Mouse (Mus musculus) adrenal gland, postnatal 14 days (tissue): ENCODE measurements at regions not wholly inside any gene's neighbourhood (a gene's known extent, or its start where the extent isn't known, plus 50 kb on each side); places are given as distances from the start of the nearest gene placed in this dataset.

Source experiments
- DNase-seq: peaks from one replicate; pipeline ENCODE4 v3.0.0; 2021; ENCODE audit warnings: mixed read lengths

DNA sequence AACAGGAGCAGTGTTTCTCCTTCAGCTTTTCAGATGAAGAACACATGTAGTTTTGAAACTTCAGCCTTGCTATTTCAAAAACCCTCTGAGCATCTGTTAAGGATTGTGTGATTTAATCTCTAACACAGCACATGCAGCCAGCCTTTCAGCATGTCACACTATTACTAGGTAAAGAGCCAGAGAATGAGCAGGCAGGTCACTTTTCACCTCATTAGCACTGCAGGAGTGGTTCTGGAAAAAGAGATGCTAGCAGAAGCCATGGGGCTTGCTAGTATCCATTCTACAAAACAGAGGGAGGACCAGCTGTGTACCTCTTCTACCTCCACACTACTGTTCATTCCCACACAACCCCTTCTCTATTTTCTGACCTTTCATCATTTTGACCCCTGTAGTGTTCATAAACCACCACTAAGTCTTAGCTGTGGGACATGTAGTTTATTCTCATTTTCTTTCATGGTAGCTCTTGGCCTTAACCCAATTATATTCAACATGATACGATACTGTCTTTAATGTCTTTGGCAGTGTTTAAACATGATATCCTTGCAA lies 535.1 kb upstream of the Alcam start:
- DNase-seq, result no peak

DNA sequence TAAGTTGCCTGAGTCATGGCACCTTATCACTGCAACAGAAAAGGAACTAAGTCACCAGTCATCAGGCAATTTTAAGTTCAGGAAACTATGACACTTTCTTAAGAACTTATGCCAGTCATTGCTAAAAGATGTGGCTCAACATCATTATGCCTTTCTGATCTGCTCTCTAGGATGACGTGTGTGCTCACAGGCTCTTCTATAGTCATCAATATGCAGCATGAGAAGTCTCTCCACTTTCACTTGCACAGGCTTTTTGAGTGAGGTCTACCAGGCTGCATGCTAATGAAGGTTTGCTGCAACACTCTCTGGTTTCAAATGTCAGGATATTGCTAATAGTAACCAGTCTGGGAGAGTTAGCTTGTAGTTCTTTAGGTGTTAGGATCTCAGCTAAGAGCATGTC lies 530.5 kb upstream of the Alcam start:
- no peak for DNase-seq

DNA sequence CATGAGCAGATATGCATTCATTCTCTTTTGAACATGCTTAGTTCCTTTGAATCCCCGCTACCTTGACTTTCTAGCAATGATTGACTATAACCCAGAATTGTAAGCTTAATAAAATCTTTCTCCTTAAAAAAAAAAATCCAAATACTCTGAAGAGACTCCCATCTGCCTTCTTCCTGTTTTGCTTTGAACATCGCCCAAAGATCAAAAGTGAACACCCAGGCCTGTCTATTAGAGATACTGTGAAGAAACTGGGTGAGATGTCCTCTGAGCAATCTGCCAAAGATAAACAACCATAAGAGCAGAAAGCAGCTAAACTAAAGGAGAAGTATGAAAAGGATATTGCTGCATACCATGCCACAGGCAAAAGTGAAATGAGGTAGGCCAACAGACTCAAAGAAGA lies 527.1 kb upstream of the Alcam start:
- no peak for DNase-seq

DNA sequence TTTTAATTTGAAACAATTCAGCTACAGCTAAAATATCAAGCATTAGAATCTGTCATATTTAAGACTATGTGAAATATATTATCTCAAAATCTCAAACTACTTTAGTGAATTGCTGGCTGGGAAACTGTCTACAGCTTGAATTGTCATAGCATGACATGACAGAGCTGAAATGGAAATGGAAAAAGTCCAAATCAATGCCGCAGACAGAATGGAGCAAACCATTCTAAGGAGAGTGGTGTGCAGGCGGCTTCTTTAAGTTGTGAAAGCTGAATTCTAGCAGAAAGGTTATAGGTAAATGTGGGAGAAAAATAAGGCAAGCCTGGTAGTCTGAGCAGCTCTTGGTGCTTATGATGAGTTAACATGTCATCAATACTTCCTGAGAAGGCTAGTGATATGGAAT lies 518.9 kb upstream of the Alcam start:
- no peak for DNase-seq

DNA sequence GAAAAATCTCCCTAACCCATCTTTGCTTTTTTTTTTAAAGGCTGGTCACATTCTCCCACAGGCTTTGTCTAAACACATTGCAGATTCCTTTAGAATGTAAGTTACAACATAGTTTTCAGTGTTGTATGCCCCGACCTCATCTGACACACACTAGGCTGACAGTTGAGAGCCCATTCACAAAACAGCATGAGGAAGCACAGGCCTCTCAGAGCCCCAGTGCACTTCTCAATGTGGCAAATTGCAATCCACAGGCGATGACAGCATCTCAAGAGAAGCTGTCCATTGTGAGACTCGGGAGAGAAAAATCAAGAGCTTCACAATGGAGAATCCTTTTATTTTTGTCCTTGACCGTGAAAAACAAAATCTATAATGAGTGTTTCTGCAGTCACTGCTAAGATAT lies 493.8 kb upstream of the Alcam start:
- DNase-seq, result no peak

DNA sequence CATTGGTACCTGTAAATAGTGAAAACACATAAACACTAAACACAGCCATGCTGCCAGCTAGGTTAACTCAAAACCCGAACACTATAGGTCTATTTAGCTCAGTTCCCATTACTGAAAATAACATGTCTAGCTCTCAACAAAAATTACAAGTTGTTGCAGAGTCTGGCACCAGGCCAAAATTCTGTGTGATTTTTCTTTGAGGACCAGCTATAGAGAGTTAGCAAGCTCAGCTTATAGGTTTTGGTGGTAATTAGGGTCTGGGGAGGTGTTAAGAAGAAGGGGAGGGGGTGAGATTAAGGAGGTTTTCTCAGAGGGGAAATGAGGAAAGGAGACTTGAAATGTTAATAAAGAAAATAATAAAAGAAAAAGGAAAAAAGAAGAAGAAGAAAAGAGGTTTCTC lies 480.9 kb upstream of the Alcam start:
- no peak for DNase-seq

DNA sequence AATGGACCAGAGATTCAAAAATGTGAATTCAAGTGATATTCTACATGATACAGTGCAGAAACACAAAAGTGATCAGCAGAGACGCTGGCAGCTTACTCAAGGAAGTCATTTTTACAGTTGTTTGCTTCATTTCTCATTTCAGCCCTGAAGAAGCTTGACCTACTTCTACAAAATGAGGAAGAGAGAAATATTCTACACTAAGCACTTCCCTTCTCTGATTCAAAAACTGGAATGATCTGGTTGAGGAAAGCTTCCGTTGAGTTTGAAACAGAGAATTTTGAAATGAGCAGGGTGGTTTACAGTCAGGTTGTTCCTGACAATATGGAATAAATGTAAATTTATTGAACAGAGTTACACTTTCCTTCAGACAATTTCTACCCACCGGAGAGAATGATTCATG lies 478.1 kb upstream of the Alcam start:
- DNase-seq, result no peak

DNA sequence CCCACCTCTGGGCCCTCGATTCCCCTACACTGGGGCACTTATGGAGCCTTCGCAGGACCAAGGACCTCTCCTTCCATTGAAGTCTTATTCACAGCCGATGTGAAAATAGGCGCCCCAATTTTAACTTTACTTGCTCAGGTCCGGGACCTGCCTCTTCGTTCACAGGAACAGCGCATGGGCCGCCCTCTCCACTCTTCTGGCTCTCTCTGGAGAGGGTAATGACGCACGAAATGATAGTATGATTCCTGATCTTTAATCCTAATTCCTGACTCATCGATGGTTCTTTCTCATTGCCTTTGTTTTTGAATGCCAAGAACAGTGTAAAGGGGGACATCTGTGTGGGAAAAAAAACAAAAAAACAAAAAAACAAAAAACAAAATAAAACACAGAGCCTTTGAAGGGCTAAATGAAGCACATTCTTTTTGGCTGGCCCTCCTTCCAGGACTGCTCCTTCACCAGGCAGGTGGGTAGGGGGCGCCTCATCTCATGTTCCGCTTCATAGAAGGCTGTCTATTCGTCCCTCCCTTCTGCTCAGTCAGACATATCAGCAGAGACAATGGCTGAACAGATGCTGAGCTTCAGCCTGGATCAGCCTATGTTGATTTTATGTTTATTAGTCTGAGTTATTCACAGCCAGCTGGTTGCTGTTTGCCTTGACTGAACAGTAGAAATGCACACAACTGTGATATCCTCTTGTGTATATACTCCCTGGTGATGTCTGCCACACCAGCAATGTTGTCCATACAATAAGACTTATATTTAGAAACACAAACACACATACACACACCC lies 438.8 kb upstream of the Alcam start:
- DNase-seq, result no peak

DNA sequence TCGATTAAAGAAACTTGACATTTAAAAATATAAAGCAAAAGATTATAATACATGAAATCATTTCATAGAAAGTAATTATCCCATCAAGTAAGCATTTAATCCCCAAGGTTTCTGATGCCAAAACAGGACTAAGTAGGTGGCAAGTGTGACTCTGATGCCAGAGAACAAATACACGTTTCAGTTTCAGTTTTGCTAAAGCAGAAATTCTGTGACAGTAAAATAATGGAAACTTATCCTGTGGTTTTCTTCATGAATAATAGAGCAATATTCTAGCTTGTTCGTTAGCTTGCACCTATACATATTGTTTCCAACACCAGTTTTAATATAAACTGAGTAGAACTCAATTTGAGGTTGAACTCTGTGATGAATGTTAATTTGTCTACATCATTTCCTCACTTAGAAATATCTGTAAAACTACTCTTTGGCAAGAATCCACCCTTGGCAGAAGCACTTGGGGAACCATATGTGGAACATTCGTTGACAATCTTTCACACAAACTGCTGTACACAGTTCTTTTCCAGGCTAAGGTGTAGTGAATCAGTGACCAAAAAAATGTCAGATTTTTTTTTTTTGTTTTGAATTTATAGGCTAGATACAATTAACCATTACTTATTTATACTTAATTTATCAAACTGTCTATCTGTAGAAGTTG lies 425.7 kb upstream of the Alcam start:
- no peak for DNase-seq

DNA sequence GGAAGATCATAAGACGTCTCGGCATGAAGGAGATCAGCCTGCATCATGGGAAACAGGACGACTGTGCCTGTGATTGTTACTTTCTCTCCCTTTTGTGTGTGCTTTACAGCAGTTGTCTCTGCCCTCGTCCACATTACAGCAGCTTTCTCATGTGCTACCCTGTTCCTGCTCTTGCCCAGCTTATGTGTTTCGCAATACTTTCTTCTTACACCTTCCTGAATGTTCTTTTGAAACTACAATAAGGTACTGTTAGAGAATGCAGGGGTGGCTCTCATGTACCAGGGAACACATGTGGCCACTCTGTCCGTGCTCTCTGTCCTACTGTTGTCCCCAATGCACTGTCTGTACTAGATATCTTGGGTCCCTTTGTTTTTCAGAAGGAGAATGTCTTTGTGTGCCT lies 414.0 kb upstream of the Alcam start:
- no peak for DNase-seq

DNA sequence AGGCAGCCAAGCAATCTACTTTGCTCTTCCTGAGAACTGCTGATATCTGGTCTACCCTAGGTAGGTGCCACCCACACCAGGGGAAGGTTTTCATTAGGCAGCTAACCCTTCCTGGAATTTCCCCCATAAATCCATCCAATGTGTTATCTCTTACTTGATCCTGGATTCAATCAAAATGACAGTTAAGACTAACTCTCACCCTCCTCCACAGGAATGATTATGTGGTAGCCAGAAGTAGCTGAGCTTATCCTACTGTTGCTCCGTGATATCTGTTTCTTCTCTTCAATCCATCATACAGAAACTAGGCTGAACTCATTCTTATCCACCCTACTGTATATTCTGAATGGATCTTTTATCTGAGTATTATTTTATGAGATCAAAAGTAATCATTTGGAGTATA lies 409.7 kb upstream of the Alcam start:
- DNase-seq, result no peak

DNA sequence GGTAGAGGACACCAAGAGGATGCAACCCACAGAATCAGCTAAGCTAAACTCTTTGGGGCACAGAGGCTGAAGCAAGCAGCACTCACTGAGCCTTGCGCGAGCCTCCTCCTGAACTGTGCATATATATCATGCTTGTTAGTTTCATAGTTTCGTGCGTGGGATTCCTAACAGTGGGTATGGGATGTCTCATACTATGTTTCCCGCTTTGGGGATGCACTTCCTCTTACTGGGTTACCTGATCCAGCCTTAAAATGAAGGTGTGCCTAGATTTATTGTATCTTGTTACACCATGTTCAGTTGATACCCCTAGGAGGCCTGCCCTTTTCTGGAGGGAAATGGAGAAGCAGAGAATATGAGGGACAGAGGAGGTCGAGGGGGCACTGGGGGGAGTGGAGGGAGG lies 407.4 kb upstream of the Alcam start:
- no peak for DNase-seq

DNA sequence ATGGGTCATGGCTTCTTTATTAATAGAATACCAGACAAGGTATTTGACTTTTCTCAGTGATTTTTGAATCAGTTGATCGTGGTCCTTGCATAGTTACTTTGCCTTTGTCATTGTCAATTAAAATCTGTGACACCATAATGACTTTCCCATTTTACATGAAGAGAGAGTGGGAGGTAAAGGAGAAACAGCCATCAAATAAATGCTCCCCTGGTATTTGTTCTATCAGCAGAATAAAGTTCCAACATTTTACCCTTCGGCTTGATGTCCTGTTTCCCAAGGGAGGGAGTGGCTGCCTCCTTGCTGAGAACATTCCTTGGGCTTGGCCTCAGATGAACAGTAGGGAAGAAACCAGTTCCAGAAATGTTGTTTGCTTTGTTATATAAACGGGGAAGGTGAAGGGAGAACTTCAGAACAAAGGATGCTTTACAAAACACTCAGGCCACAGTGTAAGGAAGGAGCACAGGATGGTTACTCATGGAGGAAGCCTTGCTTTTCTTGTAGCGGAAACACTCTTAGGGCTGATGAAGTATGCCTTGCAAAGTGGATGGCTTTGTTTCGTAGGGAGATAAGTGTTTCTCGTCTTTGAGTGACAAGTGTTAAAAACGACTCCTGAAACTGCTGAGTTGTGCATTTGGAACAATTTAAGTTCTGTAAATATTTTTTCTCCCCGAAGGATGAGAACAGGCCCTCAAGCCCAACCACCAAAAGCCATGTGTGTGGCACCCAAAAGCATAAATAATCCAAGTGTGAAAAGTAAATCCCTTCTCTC lies 404.8 kb upstream of the Alcam start:
- DNase-seq, result no peak

DNA sequence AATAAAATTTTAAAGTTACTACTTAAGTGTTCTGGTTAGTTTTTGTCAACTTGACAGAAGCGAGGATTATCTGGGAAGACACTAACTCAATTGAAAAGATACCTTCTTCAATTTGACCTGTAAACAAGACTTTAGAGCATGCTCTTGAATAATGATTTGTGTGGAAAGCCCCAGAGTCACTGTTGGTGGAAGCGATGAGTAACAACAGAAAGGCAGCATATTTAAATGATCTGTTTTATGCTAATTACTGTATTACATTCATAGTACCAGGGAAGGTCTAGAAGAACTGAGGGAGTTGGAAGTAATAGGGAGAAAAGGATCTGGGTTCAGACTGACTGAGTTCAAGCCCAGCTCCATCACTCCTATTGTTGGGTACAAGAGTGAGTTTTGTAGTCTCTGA lies 397.3 kb upstream of the Alcam start:
- no peak for DNase-seq

DNA sequence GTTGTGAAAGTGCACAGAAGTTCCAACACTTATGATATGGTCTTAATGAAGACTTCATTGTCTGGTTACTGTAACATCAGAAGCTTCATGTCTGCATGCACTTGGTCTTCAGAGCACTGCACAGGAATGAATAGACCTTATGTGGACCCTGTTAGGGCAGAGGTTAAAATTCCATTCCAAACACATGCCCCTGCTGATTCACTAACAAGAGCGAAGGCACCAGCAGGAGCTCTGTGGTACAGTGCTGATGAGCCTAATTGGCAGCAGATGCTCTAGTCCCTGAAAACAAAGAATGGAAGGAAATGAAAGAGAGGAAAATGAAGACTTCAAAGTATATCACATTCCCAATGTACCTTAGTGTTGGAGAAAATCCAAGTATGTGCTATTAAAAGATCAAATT lies 365.1 kb upstream of the Alcam start:
- no peak for DNase-seq

DNA sequence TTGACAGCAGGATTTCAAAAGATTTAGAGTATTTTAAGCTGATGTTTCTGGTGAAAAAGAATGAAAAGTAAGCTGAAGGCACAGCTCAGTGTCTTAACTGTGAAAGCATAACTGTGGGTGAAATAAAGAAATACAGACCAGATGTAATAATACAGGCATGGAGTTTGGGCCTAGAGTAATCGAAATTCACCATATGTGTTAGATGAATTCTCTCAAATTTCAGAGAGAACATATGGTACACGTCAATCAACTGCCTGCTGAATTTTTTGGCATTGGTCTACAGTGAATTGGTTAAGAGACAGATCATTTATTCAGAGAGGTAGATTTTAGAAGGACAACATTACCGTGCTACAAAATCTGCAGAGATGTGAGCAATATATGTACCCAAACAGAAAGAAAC lies 357.3 kb upstream of the Alcam start:
- no peak for DNase-seq

DNA sequence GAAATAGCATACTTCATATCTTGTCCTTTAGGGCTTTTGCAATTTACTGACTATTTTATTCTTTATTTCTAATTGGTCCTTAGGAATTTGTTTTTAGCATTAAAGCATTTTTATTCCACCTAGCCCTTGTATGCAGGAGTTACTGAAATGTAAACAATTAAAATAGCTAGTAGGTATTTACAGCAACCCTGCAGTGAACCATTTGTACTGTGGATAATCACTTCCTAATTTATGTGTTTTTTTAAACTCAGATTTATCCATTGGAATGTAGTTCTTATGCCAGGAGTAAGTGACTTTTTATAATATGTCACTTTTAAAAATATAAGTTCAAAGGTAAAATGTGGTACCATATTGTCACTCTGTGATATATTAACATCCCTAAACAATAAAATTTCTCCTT lies 350.5 kb upstream of the Alcam start:
- no peak for DNase-seq

DNA sequence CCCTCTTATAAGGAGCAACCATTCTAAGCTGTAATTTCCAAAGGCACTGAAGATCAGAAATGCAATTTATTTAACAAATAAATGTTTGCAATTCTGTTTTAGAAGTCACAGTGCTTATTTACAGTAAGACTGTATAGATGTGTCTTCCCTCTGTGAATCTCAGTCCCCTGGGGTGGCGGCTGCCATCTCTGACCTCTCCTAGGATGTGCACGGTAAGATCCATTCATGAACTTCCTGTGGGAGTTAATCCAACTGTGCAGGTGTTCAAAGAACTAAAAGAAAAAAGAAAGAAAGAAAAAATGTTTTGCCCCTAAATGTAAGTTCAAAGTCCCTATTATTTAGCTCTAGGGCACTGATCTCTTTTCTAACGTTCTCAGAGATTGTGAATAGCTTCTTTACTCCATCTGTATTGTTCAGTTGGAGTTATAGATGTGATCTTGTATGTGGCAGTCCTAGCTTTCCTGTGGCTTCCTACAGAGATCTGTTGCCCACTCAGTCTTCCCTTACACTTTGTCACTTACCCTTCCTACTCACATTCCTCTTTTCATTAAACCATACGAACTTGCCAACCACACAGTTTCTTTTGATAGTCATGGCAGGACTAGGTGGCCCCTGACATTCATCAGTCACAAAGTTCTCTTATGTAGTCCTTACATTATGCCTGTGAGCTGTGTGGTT lies 346.0 kb upstream of the Alcam start:
- DNase-seq, result no peak

DNA sequence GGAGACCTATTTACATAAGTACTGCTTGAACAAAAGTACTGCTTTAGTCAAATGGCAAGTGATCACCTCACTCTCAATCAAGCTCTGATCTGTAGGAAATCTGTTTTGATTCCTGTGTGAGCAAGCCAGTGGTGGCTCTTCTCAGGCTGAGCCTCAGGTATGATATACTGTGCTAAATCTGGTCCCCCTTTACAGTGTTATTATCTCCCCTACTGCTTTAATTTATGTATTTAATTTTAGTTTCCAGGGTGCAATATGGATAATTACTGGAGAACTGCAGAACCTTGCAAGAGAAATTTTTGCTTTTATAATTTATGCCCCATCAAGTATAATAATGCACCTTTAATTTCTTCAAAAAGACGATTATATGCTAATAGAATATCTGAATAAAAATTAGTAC lies 341.3 kb upstream of the Alcam start:
- no peak for DNase-seq

DNA sequence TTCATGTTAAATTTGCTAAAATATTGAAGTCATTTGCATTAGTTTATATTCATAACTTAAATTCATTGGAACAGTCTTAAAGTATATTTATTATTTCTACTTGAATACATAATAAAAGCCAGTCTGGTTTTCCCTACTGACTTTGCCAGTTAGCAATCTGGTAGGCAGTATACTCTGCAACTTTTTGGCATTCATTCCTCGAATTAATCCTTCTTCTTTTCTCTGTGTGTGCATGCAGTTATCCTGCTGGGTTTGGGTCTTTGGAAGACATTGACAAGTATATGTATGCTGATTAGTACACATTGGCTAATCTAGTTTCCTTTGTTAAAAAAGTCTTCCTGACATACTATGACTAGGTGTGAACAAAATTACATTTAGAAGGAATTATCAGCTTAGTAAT lies 336.1 kb upstream of the Alcam start:
- no peak for DNase-seq

DNA sequence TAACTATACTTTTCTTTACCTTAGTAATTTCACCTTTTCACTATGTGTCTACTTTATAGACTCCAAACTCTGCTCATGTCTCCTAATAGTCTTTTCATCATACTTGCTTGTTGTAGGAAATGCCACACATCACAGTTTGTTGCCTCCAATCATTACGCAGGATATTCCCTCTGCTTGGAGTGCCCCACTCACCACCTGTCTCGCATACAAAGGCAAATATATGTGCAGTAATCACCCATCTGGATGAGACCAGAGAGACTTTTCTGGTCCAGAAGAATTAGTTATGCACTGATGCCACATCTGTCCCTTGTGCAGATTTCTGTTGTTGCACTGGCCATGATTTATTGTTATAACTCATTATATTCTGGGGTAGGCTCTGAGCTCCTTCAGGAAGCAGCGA lies 293.9 kb upstream of the Alcam start:
- DNase-seq, result no peak

DNA sequence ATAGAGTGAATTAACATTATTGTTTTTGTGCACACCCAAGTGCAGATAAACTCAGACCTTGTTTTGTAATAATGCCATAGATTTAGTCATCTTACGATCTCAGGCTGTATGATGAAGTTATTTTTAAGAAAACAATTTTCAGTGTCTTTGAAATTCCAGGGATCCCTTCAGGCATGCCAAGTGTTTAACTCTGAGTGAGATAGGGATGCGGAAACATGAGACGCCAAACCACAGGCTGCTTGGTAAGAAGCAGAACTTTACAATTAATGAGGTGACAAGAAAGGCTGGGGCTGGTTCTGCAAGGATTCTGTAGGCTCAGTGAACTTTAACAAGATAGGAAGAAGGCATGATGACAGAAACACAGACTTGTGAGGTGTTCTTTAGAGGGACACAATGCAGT lies 292.3 kb upstream of the Alcam start:
- no peak for DNase-seq

DNA sequence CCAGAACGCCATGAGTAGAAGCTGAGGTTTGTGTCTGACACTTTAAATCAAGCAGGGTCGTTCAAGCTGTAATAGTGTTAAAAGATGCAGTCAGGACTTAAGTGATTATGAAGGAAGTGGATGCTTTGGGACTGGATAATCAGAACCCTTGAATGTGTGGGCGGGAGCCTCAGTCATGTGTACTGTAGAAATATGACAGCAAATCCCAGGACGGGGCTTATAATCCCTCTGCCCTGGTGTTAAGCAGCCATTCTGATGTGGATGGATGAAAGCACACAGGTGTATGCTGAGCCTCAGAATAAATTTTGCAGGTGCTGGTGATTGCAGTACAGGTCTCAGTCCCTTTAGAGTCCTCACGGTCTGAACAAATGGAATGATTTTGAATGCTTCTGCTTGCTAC lies 290.8 kb upstream of the Alcam start:
- DNase-seq, result no peak
